8 mouse cellular contexts compared by ENCODE assay signal in the genomic region with DNA sequence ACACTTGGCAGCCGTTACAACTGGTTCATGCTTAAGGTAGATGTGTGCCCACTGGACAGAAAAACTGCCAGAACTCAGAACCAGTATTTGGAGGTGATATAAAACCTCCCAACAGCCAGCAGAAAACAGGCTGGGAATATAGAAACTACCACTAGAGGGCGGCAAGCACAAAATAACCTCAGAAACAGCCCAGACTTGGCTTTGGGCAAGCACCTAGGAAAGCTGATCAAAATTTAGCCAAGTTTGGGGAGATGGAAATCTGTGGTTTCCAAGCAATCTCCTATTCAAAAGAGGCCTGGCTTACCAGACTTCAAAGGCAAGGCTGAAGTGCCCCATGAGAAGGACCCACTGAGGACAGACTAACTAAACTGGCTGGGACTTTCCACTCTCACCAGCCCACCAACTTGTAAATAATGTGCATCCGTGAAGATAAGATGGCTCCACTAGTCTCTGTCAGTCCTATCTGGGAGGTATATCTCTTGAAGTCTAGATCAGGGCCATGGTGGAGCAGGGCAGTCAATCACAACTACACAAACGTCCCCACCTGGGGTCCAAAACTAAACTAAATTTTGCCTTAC. TPM values are rescaled to one million over a fixed set of nuclear protein-coding genes. Genes with fewer than 3 reads are reported as not detected.
DNase-seq lines count a peak whose midpoint lies in the region; ATAC-seq and TF ChIP-seq lines count a peak whose summit lies in the region.

No protein-coding gene starts in this region.

- 25% methylated on average over 4 of the region's 4 CpGs for WGBS in heart, embryonic 12.5 days
- 59% methylated on average over 4 of the region's 4 CpGs for WGBS in forebrain, embryonic 10.5 days
- WGBS in hindbrain, postnatal 0 days, result 41% methylated on average over 4 of the region's 4 CpGs
- 29% methylated on average over 4 of the region's 4 CpGs for WGBS in small intestine, adult 2 months

- no peak for TF ChIP-seq POLR2A in brain, embryonic 14.5 days (IDR thresholded peaks at IDR 0.05; ENCODE audit: borderline replicate concordance, extremely low read depth, insufficient read depth, insufficient read length, poor library complexity, severe bottlenecking)
- no peak for TF ChIP-seq POLR2A in small intestine, adult 2 months (IDR thresholded peaks at IDR 0.05; ENCODE audit: low read depth, low read length)

- no peak overlapping the region for H3K4me2 ChIP-seq in heart, embryonic 12.5 days
- no peak overlapping the region for H3K4me2 ChIP-seq in hindbrain, postnatal 0 days (ENCODE audit: low read depth, low read length)

- no peaks in the 10 kb centered on the region for H3K27me3 ChIP-seq in heart, embryonic 12.5 days (replicated peaks)
- H3K27me3 ChIP-seq in forebrain, embryonic 10.5 days (ENCODE audit: poor library complexity, severe bottlenecking), result no peaks in the 10 kb centered on the region
- no peaks in the 10 kb centered on the region for H3K27me3 ChIP-seq in hindbrain, postnatal 0 days (ENCODE audit: insufficient read depth, low read length)
- H3K27me3 ChIP-seq in small intestine, adult 2 months (ENCODE audit: control insufficient read depth, insufficient read depth, low read length), result no peaks in the 10 kb centered on the region

- no peaks in the 10 kb centered on the region for H3K9me3 ChIP-seq in heart, embryonic 12.5 days (replicated peaks)
- H3K9me3 ChIP-seq in forebrain, embryonic 10.5 days, result no peaks in the 10 kb centered on the region
- H3K9me3 ChIP-seq in hindbrain, postnatal 0 days (ENCODE audit: low read length), result no peaks in the 10 kb centered on the region

- no peak overlapping the region for H3K4me3 ChIP-seq in heart, embryonic 12.5 days
- no peak overlapping the region for H3K4me3 ChIP-seq in forebrain, embryonic 10.5 days
- no peak overlapping the region for H3K4me3 ChIP-seq in hindbrain, postnatal 0 days (ENCODE audit: low read length)
- H3K4me3 ChIP-seq in small intestine, adult 2 months (ENCODE audit: low read depth, low read length), result no peak overlapping the region

- DNase-seq in heart, adult 8-10 months (ENCODE audit: low spot score), result peak; percentile 83
- DNase-seq in brain, embryonic 14.5 days (ENCODE audit: low read depth), result peak; percentile 86
- peak; percentile 52 for DNase-seq in forebrain, embryonic 10.5 days (ENCODE audit: extremely low spot score, low spot score)
- peak; percentile 91 for DNase-seq in hindbrain, postnatal 0 days (ENCODE audit: low spot score)
- peak; percentile 39 to 58 for DNase-seq in left cerebral cortex, adult 8-10 months (ENCODE audit: low spot score in 2 of 2)

- peaks cover 85% of the 10 kb centered on the region for H3K36me3 ChIP-seq in heart, embryonic 12.5 days
- H3K36me3 ChIP-seq in forebrain, embryonic 10.5 days (replicated peaks), result peaks cover 95% of the 10 kb centered on the region
- H3K36me3 ChIP-seq in hindbrain, postnatal 0 days (ENCODE audit: insufficient read depth, low read length), result peaks cover 6% of the 10 kb centered on the region; the same call in 1 of the 2 replicates
- peaks cover 76% of the 10 kb centered on the region for H3K36me3 ChIP-seq in small intestine, adult 2 months (ENCODE audit: control insufficient read depth, insufficient read depth, low read length)

- peaks cover 27% of the 10 kb centered on the region for H3K4me1 ChIP-seq in heart, embryonic 12.5 days (replicated peaks)
- peaks cover 15% of the 10 kb centered on the region for H3K4me1 ChIP-seq in forebrain, embryonic 10.5 days
- no peaks in the 10 kb centered on the region for H3K4me1 ChIP-seq in hindbrain, postnatal 0 days (ENCODE audit: insufficient read depth, low read length)
- H3K4me1 ChIP-seq in small intestine, adult 2 months (ENCODE audit: control insufficient read depth, insufficient read depth, insufficient read length, low read length), result peaks cover 12% of the 10 kb centered on the region

- no peak overlapping the region for H3K9ac ChIP-seq in heart, embryonic 12.5 days
- H3K9ac ChIP-seq in hindbrain, postnatal 0 days (replicated peaks; ENCODE audit: low read length), result no peak overlapping the region

- no peak overlapping the region; the same call in 1 of the 2 replicates for H3K27ac ChIP-seq in heart, embryonic 12.5 days (ENCODE audit: poor library complexity, severe bottlenecking)
- no peak overlapping the region for H3K27ac ChIP-seq in forebrain, embryonic 10.5 days
- peak overlapping the region; percentile 20; the same call in 1 of the 2 replicates for H3K27ac ChIP-seq in hindbrain, postnatal 0 days
- H3K27ac ChIP-seq in small intestine, adult 2 months (ENCODE audit: insufficient read depth, low read depth, low read length), result no peak overlapping the region

- TF ChIP-seq CTCF in brain, embryonic 14.5 days (IDR thresholded peaks at IDR 0.05; ENCODE audit: borderline replicate concordance, extremely low read depth, insufficient read depth, insufficient read length), result peak; percentile 78; the same call in 1 of the 2 replicates
- TF ChIP-seq CTCF in hindbrain, postnatal 0 days (IDR thresholded peaks at IDR 0.05; ENCODE audit: low read depth), result peak; percentile 88
- peak; percentile 39; the same call in 1 of the 2 replicates for TF ChIP-seq CTCF in small intestine, adult 2 months (IDR thresholded peaks at IDR 0.05; ENCODE audit: extremely low read depth, insufficient read length, insufficient replicate concordance, low read depth, low read length)

- no peak for ATAC-seq in heart, embryonic 12.5 days (ENCODE audit: insufficient number of reproducible peaks, low FRiP score)
- peak; percentile 53; the same call in 1 of the 2 replicates for ATAC-seq in hindbrain, postnatal 0 days
- peak; percentile 62 for ATAC-seq in megakaryocyte-erythroid progenitor cell, adult 5-6 weeks (replicated peaks; ENCODE audit: low FRiP score, low TSS enrichment, poor library complexity, severe bottlenecking)

RNA-seq across cellular contexts. Expression of gene Zfp217, which starts 31.1 kb away (rescaled TPM):
- total RNA-seq in heart, adult 8-10 months (2022), result 10 to 100 TPM in 1 of 4 experiments, 1 to 10 TPM in 3; 7.4 to 12.0 (median 8.9) TPM
- 3.5 and 3.7 TPM in 2 replicates for polyA plus RNA-seq in heart, embryonic 12.5 days (2016; fragmentation: Nextera tagmentation; extraction: Ambion mirVana)
- 5.7 and 7.6 TPM in 2 replicates for polyA plus RNA-seq in brain, embryonic 14.5 days (2012; rRNA removed)
- 3.4 and 4.1 TPM in 2 replicates for polyA plus RNA-seq in forebrain, embryonic 10.5 days (2016; fragmentation: Nextera tagmentation; extraction: Ambion mirVana)
- 3.5 and 8.5 TPM in 2 replicates for total RNA-seq in hindbrain, postnatal 0 days (2014; rRNA removed)
- 0.59 and 0.61 TPM in 2 replicates for polyA plus RNA-seq in hindbrain, postnatal 0 days (2015; fragmentation: Nextera tagmentation; extraction: Ambion mirVana)
- total RNA-seq in left cerebral cortex, adult 8-10 months (2022), result 1 to 10 TPM; 2.5 to 4.4 (median 3.3) TPM
- 26.3 and 61.7 TPM in 2 replicates for total RNA-seq in megakaryocyte-erythroid progenitor cell, adult 5-6 weeks (2014; fragmentation: Nextera tagmentation)
- total RNA-seq in megakaryocyte-erythroid progenitor cell, adult 5-6 weeks (2017), result 16.2 and 30.3 TPM in 2 replicates
- polyA plus RNA-seq in small intestine, adult 2 months (2012; rRNA removed), result 5.2 and 10.4 TPM in 2 replicates
